21 mouse cellular contexts compared by ENCODE assay signal in genomic region chr17:40831870-40832269, GRCm38 (mm10). TPM values are rescaled to one million over a fixed set of nuclear protein-coding genes. Genes with fewer than 3 reads are reported as not detected.
DNase-seq lines count a peak whose midpoint lies in the region; ATAC-seq and TF ChIP-seq lines count a peak whose summit lies in the region.
"Had no signal": no experiment of that assay in that cellular context is flagged by ENCODE, and none has a peak within 500 bp of the region (broad histone marks: within the 10 kb centered on the region; RNA-seq: fewer than 3 reads in every experiment).

No protein-coding gene starts in this region.

- TF ChIP-seq POLR2A in MEL (IDR thresholded peaks at IDR 0.05; ENCODE audit: control insufficient read depth in 1 of 2, insufficient read depth in 1 of 2, low read depth in 1 of 2, low read length in 2 of 2, poor library complexity in 1 of 2): no peak

- DNase-seq in gastrocnemius, adult 2 months: no peak
- no peak for DNase-seq in gastrocnemius, postnatal 25 days
- peak; percentile 9 to 10 for DNase-seq in kidney, postnatal 4 days
- DNase-seq in 416B (ENCODE audit: low read depth) (peak; percentile 31), MEL (ENCODE audit: low read depth, low spot score) (peak; percentile 60)
- DNase-seq in embryonic facial prominence, embryonic 10.5 days (ENCODE audit: low spot score): no peak
- no peak for DNase-seq in right cerebral cortex, postnatal 4 days
- DNase-seq: adrenal gland, adult 2 months; cerebellum, adult 2 months; gastrocnemius, postnatal 10 days; kidney, adult 8-10 months; spleen, adult 18-20 months; thymus, postnatal 14 days had no signal

- TF ChIP-seq RAD21 in MEL (IDR thresholded peaks at IDR 0.05; ENCODE audit: low read depth, low read length): peak; percentile 87

- no peak overlapping the region for H3K4me2 ChIP-seq in kidney, embryonic 14.5 days (replicated peaks; ENCODE audit: low read depth, low read length)
- H3K4me2 ChIP-seq: heart, embryonic 11.5 days; neural tube, embryonic 15.5 days had no signal

- no peaks in the 10 kb centered on the region for H3K27me3 ChIP-seq in kidney, embryonic 14.5 days (ENCODE audit: control insufficient read depth, insufficient read depth, low read length)
- H3K27me3 ChIP-seq in MEL (ENCODE audit: control insufficient read depth in 1 of 2, insufficient read depth in 2 of 2, low read length in 2 of 2): no peaks in the 10 kb centered on the region
- H3K27me3 ChIP-seq in embryonic facial prominence, embryonic 10.5 days (replicated peaks; ENCODE audit: low read depth, poor library complexity, severe bottlenecking): no peaks in the 10 kb centered on the region
- H3K27me3 ChIP-seq: neural tube, embryonic 15.5 days had no signal

- H3K9ac ChIP-seq in kidney, embryonic 14.5 days (ENCODE audit: low read depth, low read length): no peak overlapping the region
- no peak overlapping the region for H3K9ac ChIP-seq in MEL (ENCODE audit: control insufficient read depth, low read depth, low read length, poor library complexity, severe bottlenecking)
- H3K9ac ChIP-seq: neural tube, embryonic 15.5 days had no signal

- peak; percentile 30; the same call in 1 of the 2 replicates for TF ChIP-seq CTCF in gastrocnemius, adult 2 months (IDR thresholded peaks at IDR 0.05)
- peak; percentile 41 to 76 (median 66) for TF ChIP-seq CTCF in MEL (IDR thresholded peaks at IDR 0.05 in 2 of 3, conservative IDR thresholded peaks at IDR 0.05 in 1 of 3; ENCODE audit: control insufficient read depth in 1 of 3, insufficient read depth in 1 of 3, low read depth in 2 of 3, low read length in 3 of 3, poor library complexity in 1 of 3, severe bottlenecking in 1 of 3)

- no peak for TF ChIP-seq EP300 in MEL (IDR thresholded peaks at IDR 0.05; ENCODE audit: low read depth in 1 of 2, low read length in 2 of 2)

- WGBS in kidney, embryonic 14.5 days: 51% methylated on average over 2 of the region's 2 CpGs
- WGBS in embryonic facial prominence, embryonic 10.5 days: 55% methylated on average over 2 of the region's 2 CpGs

- H3K4me3 ChIP-seq in gastrocnemius, adult 2 months: no peak overlapping the region
- H3K4me3 ChIP-seq in kidney, embryonic 14.5 days (ENCODE audit: low read length): no peak overlapping the region
- H3K4me3 ChIP-seq in MEL (ENCODE audit: control insufficient read depth in 1 of 2, insufficient read depth in 1 of 2, low read depth in 2 of 2, low read length in 2 of 2): no peak overlapping the region
- no peak overlapping the region for H3K4me3 ChIP-seq in embryonic facial prominence, embryonic 10.5 days
- H3K4me3 ChIP-seq: hindbrain, embryonic 10.5 days; neural tube, embryonic 15.5 days had no signal

- no peaks in the 10 kb centered on the region for H3K36me3 ChIP-seq in kidney, embryonic 14.5 days (ENCODE audit: control insufficient read depth, insufficient read depth, low read length)
- no peaks in the 10 kb centered on the region for H3K36me3 ChIP-seq in MEL (ENCODE audit: control insufficient read depth in 1 of 2, insufficient read depth in 2 of 2, low read length in 2 of 2)
- no peaks in the 10 kb centered on the region for H3K36me3 ChIP-seq in embryonic facial prominence, embryonic 10.5 days (replicated peaks)
- H3K36me3 ChIP-seq: hindbrain, embryonic 10.5 days; neural tube, embryonic 15.5 days had no signal

- H3K27ac ChIP-seq in gastrocnemius, adult 2 months: no peak overlapping the region
- no peak overlapping the region for H3K27ac ChIP-seq in kidney, embryonic 14.5 days (ENCODE audit: low read depth, low read length)
- H3K27ac ChIP-seq in MEL (ENCODE audit: control insufficient read depth, low read depth, low read length): no peak overlapping the region
- no peak overlapping the region for H3K27ac ChIP-seq in embryonic facial prominence, embryonic 10.5 days (replicated peaks)
- H3K27ac ChIP-seq: hindbrain, embryonic 10.5 days; neural tube, embryonic 15.5 days had no signal

- ATAC-seq in kidney, embryonic 14.5 days (ENCODE audit: low FRiP score, low TSS enrichment): no peak

- no peaks in the 10 kb centered on the region for H3K4me1 ChIP-seq in kidney, embryonic 14.5 days (ENCODE audit: control insufficient read depth, insufficient read depth, low read length)
- H3K4me1 ChIP-seq in MEL (ENCODE audit: control insufficient read depth in 1 of 2, insufficient read depth in 2 of 2, low read length in 2 of 2): no peaks in the 10 kb centered on the region; a peak in 1 of 4 replicates
- no peaks in the 10 kb centered on the region for H3K4me1 ChIP-seq in embryonic facial prominence, embryonic 10.5 days
- H3K4me1 ChIP-seq: hindbrain, embryonic 10.5 days; neural tube, embryonic 15.5 days had no signal

- no peaks in the 10 kb centered on the region for H3K9me3 ChIP-seq in kidney, embryonic 14.5 days (ENCODE audit: control insufficient read depth, low read length)
- no peaks in the 10 kb centered on the region for H3K9me3 ChIP-seq in MEL (replicated peaks; ENCODE audit: insufficient read depth, low read length)
- no peaks in the 10 kb centered on the region for H3K9me3 ChIP-seq in embryonic facial prominence, embryonic 10.5 days
- H3K9me3 ChIP-seq: hindbrain, embryonic 10.5 days; neural tube, embryonic 15.5 days had no signal

- intact Hi-C loops in gastrocnemius, adult 2 months (cut with DNase I): loop anchor here (5.0 kb wide), 1 partner anchor 65 kb away; no protein-coding TSS in a partner anchor

- no peaks in the 10 kb centered on the region for H3K79me2 ChIP-seq in MEL (ENCODE audit: control insufficient read depth, insufficient read depth, low read length, poor library complexity)

TF ChIP-seq in MEL, 35 proteins besides CTCF, POLR2A, EP300 and RAD21:
- TF ChIP-seq SIN3A (IDR thresholded peaks at IDR 0.05; ENCODE audit: low read length) (0 out of 2 replicates have a peak, but pooled peaks have one; percentile 17), SMC3 (IDR thresholded peaks at IDR 0.05; ENCODE audit: low read depth, low read length) (peak; percentile 77), ZKSCAN1 (IDR thresholded peaks at IDR 0.05; ENCODE audit: low read depth, low read length) (peak; percentile 31; the same call in 1 of the 2 replicates), ZC3H11A (IDR thresholded peaks at IDR 0.05; ENCODE audit: low read depth, low read length) (peak; percentile 76), USF2 (IDR thresholded peaks at IDR 0.05; ENCODE audit: borderline replicate concordance in 1 of 2, insufficient read depth in 1 of 2, low read depth in 1 of 2, low read length in 2 of 2) (no peak)

RNA-seq across cellular contexts. Expression of gene Rhag, which starts 20.9 kb away (rescaled TPM):
- not detected for total RNA-seq in gastrocnemius, adult 2 months (2021)
- total RNA-seq in gastrocnemius, postnatal 25 days (2021): not detected
- polyA plus RNA-seq in kidney, embryonic 14.5 days (2014; fragmentation: Nextera tagmentation; extraction: Ambion mirVana): 0.23 and 0.40 TPM in 2 replicates
- 17.8 and 24.4 TPM in 2 replicates for total RNA-seq in MEL (2012; rRNA removed)
- 10 to 100 TPM in 1 of 2 experiments, not detected in 1; 91.3 TPM for polyA plus RNA-seq in MEL (2012; ENCODE audit: insufficient read depth in 1 of 2, insufficient read length in 2 of 2, low read depth in 1 of 2, low replicate concordance in 2 of 2, missing spikeins in 1 of 2)
- polyA plus RNA-seq in embryonic facial prominence, embryonic 10.5 days (2016; fragmentation: Nextera tagmentation; extraction: Ambion mirVana): 5.0 and 5.6 TPM in 2 replicates
- total RNA-seq: adrenal gland, adult 2 months; left cerebral cortex, adult 18-20 months had no signal
- polyA plus RNA-seq: adrenal gland, adult 2 months; cerebellum, adult 2 months had no signal

RNA-seq across cellular contexts. Expression of gene Crisp2, which starts 25.1 kb away (rescaled TPM):
- total RNA-seq in gastrocnemius, adult 2 months (2021): not detected
- not detected for total RNA-seq in gastrocnemius, postnatal 25 days (2021)
- not detected in 2 replicates for polyA plus RNA-seq in kidney, embryonic 14.5 days (2014; fragmentation: Nextera tagmentation; extraction: Ambion mirVana)
- total RNA-seq in MEL (2012; rRNA removed): 1.4 and 2.3 TPM in 2 replicates
- polyA plus RNA-seq in MEL (2012; ENCODE audit: insufficient read depth in 1 of 2, insufficient read length in 2 of 2, low read depth in 1 of 2, low replicate concordance in 2 of 2, missing spikeins in 1 of 2): 1 to 10 TPM in 1 of 2 experiments, not detected in 1; 1.2 TPM
- not detected in 2 replicates for polyA plus RNA-seq in embryonic facial prominence, embryonic 10.5 days (2016; fragmentation: Nextera tagmentation; extraction: Ambion mirVana)
- total RNA-seq: adrenal gland, adult 2 months; gastrocnemius, postnatal 10 days; left cerebral cortex, adult 18-20 months had no signal
- polyA plus RNA-seq: adrenal gland, adult 2 months; brain, embryonic 14.5 days; cerebellum, adult 2 months; hindbrain, embryonic 10.5 days; limb, embryonic 11.5 days; neural tube, embryonic 15.5 days; stomach, embryonic 16.5 days had no signal

RNA-seq across cellular contexts. Expression of gene 9130008F23Rik, which starts 48.5 kb away (rescaled TPM):
- total RNA-seq in gastrocnemius, adult 2 months (2021): under 1 TPM; 0.17 to 0.20 TPM
- total RNA-seq in gastrocnemius, postnatal 25 days (2021): under 1 TPM; 0.20 to 0.48 TPM
- polyA plus RNA-seq in kidney, embryonic 14.5 days (2014; fragmentation: Nextera tagmentation; extraction: Ambion mirVana): 1.4 and 1.8 TPM in 2 replicates
- total RNA-seq in MEL (2012; rRNA removed): 1.2 and 1.3 TPM in 2 replicates
- polyA plus RNA-seq in MEL (2012; ENCODE audit: insufficient read depth in 1 of 2, insufficient read length in 2 of 2, low read depth in 1 of 2, low replicate concordance in 2 of 2, missing spikeins in 1 of 2): 1 to 10 TPM in 1 of 2 experiments, not detected in 1; 1.1 TPM
- 0.37 and 0.53 TPM in 2 replicates for polyA plus RNA-seq in embryonic facial prominence, embryonic 10.5 days (2016; fragmentation: Nextera tagmentation; extraction: Ambion mirVana)
- total RNA-seq: left cerebral cortex, adult 18-20 months had no signal

Comparison
In these comparisons a context has a peak if more than half of its experiments do, and no peak if none do; other contexts are left out.
1. DNase-seq: peak in kidney, postnatal 4 days (2 of 2), 416B (single experiment) and MEL (single experiment); none in gastrocnemius, adult 2 months (single experiment), gastrocnemius, postnatal 25 days (single experiment), embryonic facial prominence, embryonic 10.5 days (single experiment) and right cerebral cortex, postnatal 4 days (single experiment).
2. RNA of gene Rhag, which starts 20.9 kb away (total RNA-seq): 17.8 to 24.4 TPM in MEL; not detected in gastrocnemius, adult 2 months and not detected in gastrocnemius, postnatal 25 days; every median in the first group is over 10 times any median in the second.